In the genomic region with DNA sequence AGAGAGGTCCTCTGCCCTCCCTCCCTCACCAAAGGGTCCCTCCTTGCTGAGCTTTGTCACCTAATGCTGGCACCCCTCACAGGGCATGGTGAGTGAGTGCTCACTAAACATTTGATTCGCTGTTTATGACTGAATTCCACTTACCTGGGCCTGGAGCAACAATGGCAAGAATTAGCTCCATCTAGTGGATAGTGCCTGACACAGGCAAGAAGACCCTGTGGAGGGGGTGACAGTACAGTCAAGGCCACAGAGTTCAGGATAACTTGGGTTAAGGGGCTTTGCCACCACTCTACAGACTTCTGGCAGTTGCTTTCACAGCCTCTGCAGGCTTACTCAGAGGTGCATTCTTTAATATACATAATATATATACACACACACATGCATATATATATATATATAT, we compare ENCODE assay signal across 10 mouse cellular contexts. TPM values are rescaled to one million over a fixed set of nuclear protein-coding genes. Genes with fewer than 3 reads are reported as not detected.
DNase-seq lines count a peak whose midpoint lies in the region; ATAC-seq and TF ChIP-seq lines count a peak whose summit lies in the region.
"Had no signal": no experiment of that assay in that cellular context is flagged by ENCODE, and none has a peak within 500 bp of the region (broad histone marks: within the 10 kb centered on the region; RNA-seq: fewer than 3 reads in every experiment).

No protein-coding gene starts in this region.

- no peak for DNase-seq in heart, postnatal 0 days (ENCODE audit: low spot score)
- no peak for DNase-seq in heart, adult 8-10 months (ENCODE audit: low spot score)
- DNase-seq in embryo, embryonic 9.5 days (ENCODE audit: extremely low spot score): peak; percentile 28
- peak; percentile 56 for DNase-seq in midbrain, embryonic 14.5 days
- no peak for DNase-seq in layer of hippocampus, adult 9-10 months (ENCODE audit: low spot score)
- DNase-seq in lung, adult 2 months: no peak
- DNase-seq in testis, postnatal 10 days (ENCODE audit: low spot score): no peak

- no peak for TF ChIP-seq EP300 in heart, postnatal 0 days (IDR thresholded peaks at IDR 0.05; ENCODE audit: low read depth)

- WGBS in heart, postnatal 0 days: 41% methylated on average over 1 of the region's 1 CpGs
- 50% methylated on average over 1 of the region's 1 CpGs for WGBS in midbrain, embryonic 14.5 days
- 42% methylated on average over 1 of the region's 1 CpGs for WGBS in lung, adult 2 months

- no peak overlapping the region for H3K4me2 ChIP-seq in heart, postnatal 0 days (ENCODE audit: low read depth, low read length)
- no peak overlapping the region for H3K4me2 ChIP-seq in midbrain, embryonic 14.5 days (ENCODE audit: low read length)
- H3K4me2 ChIP-seq: embryonic facial prominence, embryonic 15.5 days; liver, embryonic 11.5 days had no signal

- no peaks in the 10 kb centered on the region for H3K4me1 ChIP-seq in heart, postnatal 0 days (ENCODE audit: control insufficient read depth, insufficient read depth)
- H3K4me1 ChIP-seq in E14TG2a.4 (replicated peaks; ENCODE audit: low read depth, low read length): peaks cover 9% of the 10 kb centered on the region
- 0 out of 2 replicates have a peak, but pooled peaks cover 9% of the 10 kb centered on the region for H3K4me1 ChIP-seq in midbrain, embryonic 14.5 days (ENCODE audit: control insufficient read depth, insufficient read depth, low read length)
- H3K4me1 ChIP-seq in lung, adult 2 months (ENCODE audit: control insufficient read depth, insufficient read depth, low read length): no peaks in the 10 kb centered on the region
- H3K4me1 ChIP-seq: embryonic facial prominence, embryonic 15.5 days had no signal

- H3K27ac ChIP-seq in heart, postnatal 0 days (ENCODE audit: low read depth): no peak overlapping the region
- no peak overlapping the region for H3K27ac ChIP-seq in midbrain, embryonic 14.5 days (replicated peaks; ENCODE audit: low read depth, low read length)
- H3K27ac ChIP-seq: embryonic facial prominence, embryonic 15.5 days had no signal

- peak; percentile 45 for TF ChIP-seq CTCF in heart, postnatal 0 days (IDR thresholded peaks at IDR 0.05; ENCODE audit: low read depth)
- peak; percentile 70 for TF ChIP-seq CTCF in E14TG2a.4 (conservative IDR thresholded peaks at IDR 0.05; ENCODE audit: low read length)
- no peak for TF ChIP-seq CTCF in lung, adult 2 months (IDR thresholded peaks at IDR 0.05; ENCODE audit: insufficient read depth, low read length)

- H3K27me3 ChIP-seq in heart, postnatal 0 days (ENCODE audit: control insufficient read depth, insufficient read depth, low read length): no peaks in the 10 kb centered on the region
- no peaks in the 10 kb centered on the region for H3K27me3 ChIP-seq in E14TG2a.4 (ENCODE audit: insufficient read depth, low read length)
- no peaks in the 10 kb centered on the region for H3K27me3 ChIP-seq in midbrain, embryonic 14.5 days (ENCODE audit: control insufficient read depth, insufficient read depth, low read length)
- H3K27me3 ChIP-seq: embryonic facial prominence, embryonic 15.5 days had no signal

- no peaks in the 10 kb centered on the region for H3K9me3 ChIP-seq in heart, postnatal 0 days (replicated peaks; ENCODE audit: control insufficient read depth, low read length)
- H3K9me3 ChIP-seq in E14TG2a.4 (ENCODE audit: low read length): peaks cover 5% of the 10 kb centered on the region; the same call in 1 of the 2 replicates
- H3K9me3 ChIP-seq in midbrain, embryonic 14.5 days (ENCODE audit: control insufficient read depth, low read length): no peaks in the 10 kb centered on the region
- H3K9me3 ChIP-seq: embryonic facial prominence, embryonic 15.5 days had no signal

- no peak overlapping the region for H3K9ac ChIP-seq in heart, postnatal 0 days (replicated peaks; ENCODE audit: low read depth, low read length)
- no peak overlapping the region for H3K9ac ChIP-seq in midbrain, embryonic 14.5 days (replicated peaks; ENCODE audit: low read length)
- H3K9ac ChIP-seq: embryonic facial prominence, embryonic 15.5 days had no signal

- H3K4me3 ChIP-seq in heart, postnatal 0 days (ENCODE audit: low read depth, low read length): no peak overlapping the region
- H3K4me3 ChIP-seq in E14TG2a.4 (replicated peaks; ENCODE audit: low read length): no peak overlapping the region
- H3K4me3 ChIP-seq in midbrain, embryonic 14.5 days (replicated peaks; ENCODE audit: low read depth, low read length): no peak overlapping the region
- H3K4me3 ChIP-seq in lung, adult 2 months (replicated peaks; ENCODE audit: extremely low read depth, low read depth, low read length): no peak overlapping the region
- H3K4me3 ChIP-seq: embryonic facial prominence, embryonic 15.5 days had no signal

- ATAC-seq in heart, postnatal 0 days (ENCODE audit: insufficient read depth, low read depth): no peak
- peak; percentile 46; the same call in 1 of the 2 replicates for ATAC-seq in midbrain, embryonic 14.5 days (ENCODE audit: low FRiP score, low TSS enrichment)

- no peaks in the 10 kb centered on the region for H3K36me3 ChIP-seq in heart, postnatal 0 days (replicated peaks; ENCODE audit: control insufficient read depth, insufficient read depth, low read length)
- H3K36me3 ChIP-seq in E14TG2a.4 (ENCODE audit: insufficient read depth, low read length): no peaks in the 10 kb centered on the region
- H3K36me3 ChIP-seq in midbrain, embryonic 14.5 days (ENCODE audit: control insufficient read depth, insufficient read depth, low read length): no peaks in the 10 kb centered on the region
- H3K36me3 ChIP-seq: embryonic facial prominence, embryonic 15.5 days had no signal

- TF ChIP-seq POLR2A in lung, adult 2 months (IDR thresholded peaks at IDR 0.05; ENCODE audit: borderline replicate concordance, extremely low read depth, low read depth, low read length): no peak

RNA-seq across cellular contexts. Expression of a gene that starts 55.8 kb away (rescaled TPM):
- total RNA-seq in heart, postnatal 0 days (2014; rRNA removed; ENCODE audit: low replicate concordance): not detected in 2 replicates
- polyA plus RNA-seq in heart, postnatal 0 days (2015; fragmentation: Nextera tagmentation; extraction: Ambion mirVana): not detected in 2 replicates
- under 1 TPM; 0.37 to 0.47 (median 0.39) TPM for total RNA-seq in heart, adult 8-10 months (2022)
- 5.0 and 5.6 TPM in 2 replicates for polyA plus RNA-seq in midbrain, embryonic 14.5 days (2014; fragmentation: Nextera tagmentation; extraction: Ambion mirVana)
- 0.19 and 0.43 TPM in 2 replicates for polyA plus RNA-seq in lung, adult 2 months (2012; rRNA removed)
- polyA plus RNA-seq: liver, embryonic 11.5 days had no signal

Comparison
In these comparisons a context has a peak if more than half of its experiments do, and no peak if none do; other contexts are left out.
1. DNase-seq: peak in embryo, embryonic 9.5 days (single experiment) and midbrain, embryonic 14.5 days (single experiment); none in heart, postnatal 0 days (single experiment), heart, adult 8-10 months (single experiment), layer of hippocampus, adult 9-10 months (single experiment), lung, adult 2 months (single experiment) and testis, postnatal 10 days (single experiment).